Mouse (Mus musculus): ENCODE measurements around the gene Tmem59.
A peak's percentile ranks its signal among the peaks of the same experiment; 100 is the strongest.

Gene Tmem59

GRCm38 (mm10) chr4:107180746-107181145 lies 2.5 kb downstream of the Tmem59 start:
- no peak for DNase-seq (ENCODE audit: low spot score)

DNA sequence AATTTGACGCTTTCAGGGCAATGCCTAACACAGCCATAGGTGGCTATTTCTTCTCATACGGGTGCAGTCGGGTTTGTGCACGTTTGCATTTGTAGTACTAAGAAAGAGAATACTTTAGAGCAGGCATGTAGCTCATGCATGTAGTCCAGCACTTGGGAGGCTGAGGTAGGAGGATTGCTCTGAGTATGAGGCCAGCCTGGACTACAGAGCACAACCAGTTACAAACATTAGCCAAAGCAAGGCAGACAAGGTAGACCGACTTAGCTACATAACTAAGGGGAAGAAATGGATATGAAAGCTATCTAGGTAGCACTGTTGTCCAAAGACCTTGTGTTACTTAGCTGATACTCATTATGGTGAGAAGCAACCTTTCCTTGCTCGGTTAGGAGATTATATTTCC lies 3.7 kb downstream of the Tmem59 start:
- DNase-seq (ENCODE audit: low spot score), result no peak

DNA sequence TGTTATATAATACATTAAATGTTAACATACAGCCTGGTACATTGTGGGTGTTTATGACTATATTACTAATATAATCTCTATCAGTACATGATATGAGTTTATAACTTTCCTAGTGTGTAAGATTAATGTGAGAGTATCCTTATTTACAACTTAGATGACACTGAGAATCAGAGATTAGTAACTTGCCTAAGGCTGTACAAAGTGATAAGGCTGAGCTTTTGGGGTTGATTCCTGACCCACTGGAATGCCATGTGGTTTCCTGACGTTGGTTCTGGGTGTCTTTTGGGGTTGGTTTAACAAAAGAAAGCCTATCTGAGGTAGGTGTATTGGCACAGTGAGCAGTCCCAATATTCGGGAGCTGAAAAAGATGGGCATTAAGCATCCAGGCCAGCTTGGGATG lies 4.6 kb downstream of the Tmem59 start:
- DNase-seq (ENCODE audit: low spot score), result no peak

DNA sequence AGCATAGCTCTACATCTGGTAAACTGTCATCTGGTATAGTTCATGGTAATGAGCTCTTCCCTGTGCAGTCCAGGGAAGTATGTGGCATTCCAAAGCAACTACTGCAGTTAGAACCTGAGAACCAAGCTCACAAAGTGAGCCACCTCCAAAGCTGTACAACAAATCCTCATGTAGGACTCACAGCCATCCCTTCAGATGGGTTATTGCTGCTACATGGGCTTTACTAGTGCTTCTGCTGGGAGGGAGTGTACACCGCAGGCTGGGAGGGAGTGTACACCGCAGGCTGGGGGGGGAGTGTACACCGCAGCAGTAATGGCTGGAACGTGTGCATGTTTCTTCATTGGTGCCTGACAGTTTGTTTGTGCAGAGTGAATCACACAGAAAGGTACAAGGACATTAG lies 5.0 kb downstream of the Tmem59 start:
- no peak for DNase-seq (ENCODE audit: low spot score)

DNA sequence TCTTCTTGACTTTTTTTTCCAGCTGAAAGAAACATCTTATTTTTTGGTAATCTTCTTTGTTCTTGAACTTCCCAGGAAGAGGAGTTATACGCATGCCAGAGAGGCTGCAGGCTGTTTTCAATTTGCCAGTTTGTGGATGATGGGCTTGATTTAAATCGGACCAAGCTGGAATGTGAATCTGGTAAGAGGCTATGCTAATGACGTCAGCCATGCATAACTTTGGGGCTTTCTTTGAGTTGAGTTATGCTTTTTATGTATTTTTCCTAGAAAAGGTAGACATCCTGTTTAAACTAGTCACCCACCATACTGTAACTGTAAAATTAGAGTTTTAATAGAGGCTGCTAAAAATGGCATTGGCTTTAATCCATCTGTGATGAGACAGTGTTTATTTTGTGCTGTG lies 7.5 kb downstream of the Tmem59 start:
- no peak for DNase-seq (ENCODE audit: low spot score)

- no peak for DNase-seq (ENCODE audit: low spot score)
Measured at GRCm38 (mm10) chr4:107193841-107194240, 15.6 kb downstream of the Tmem59 start.

DNA sequence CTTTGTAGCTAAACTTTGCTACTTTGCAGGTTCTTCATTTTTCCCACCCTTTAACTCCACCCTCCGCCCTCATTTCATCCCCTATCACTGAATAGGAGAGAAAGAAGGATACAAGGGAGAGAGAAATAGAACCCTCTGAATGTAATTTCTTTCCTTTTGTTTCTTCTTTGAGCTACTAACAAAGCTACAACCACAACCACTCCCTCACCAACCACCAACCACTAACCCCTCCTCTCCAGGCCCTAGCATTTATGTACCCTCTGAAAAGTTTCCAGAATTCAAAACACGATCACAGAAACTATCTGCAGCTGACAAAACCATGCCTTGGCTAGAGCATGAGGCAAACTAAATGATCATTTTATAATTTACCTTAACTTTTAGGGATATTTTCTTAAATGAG lies 18.3 kb downstream of the Tmem59 start:
- DNase-seq (ENCODE audit: low spot score), result no peak

DNA sequence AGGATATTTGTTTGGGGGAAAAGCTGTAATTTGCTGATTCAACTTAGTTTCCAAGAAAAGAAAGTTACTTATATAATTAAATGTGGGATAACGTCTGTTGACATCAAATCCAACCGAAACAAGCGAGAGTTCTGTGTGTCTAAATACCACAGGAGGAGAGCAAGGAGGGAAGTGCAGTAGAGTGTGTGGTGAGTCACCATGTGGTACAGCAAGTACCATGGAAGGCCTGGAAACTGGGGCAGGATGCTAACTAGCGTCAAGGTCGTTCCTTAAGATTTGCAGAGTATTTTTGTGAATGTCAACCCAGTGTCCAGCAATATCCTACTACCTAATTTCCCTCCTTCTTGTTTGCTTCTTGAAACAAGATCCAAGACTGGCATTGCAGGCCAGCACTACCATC lies 19.9 kb downstream of the Tmem59 start:
- no peak for DNase-seq (ENCODE audit: low spot score)

DNA sequence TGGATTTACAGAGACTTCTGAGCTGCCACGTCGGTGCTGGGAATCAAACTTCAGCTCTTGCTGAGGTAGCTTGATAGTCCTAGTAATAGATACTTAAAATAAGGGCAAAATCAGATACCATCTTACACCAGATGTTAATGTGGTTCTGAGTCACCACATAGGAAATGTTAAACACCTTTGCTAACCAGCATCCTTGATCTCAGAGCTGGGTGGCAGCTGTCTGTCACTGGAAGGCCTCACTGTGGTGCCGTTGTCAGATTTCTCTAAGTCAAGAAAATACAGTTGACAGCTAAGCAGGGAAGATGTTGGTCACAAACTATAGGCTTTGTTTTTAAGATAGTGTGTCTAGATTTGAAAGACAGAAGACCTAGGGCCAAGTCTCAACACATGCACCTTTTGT lies 23.6 kb downstream of the Tmem59 start:
- no peak for DNase-seq (ENCODE audit: low spot score)

GRCm38 (mm10) chr4:107203001-107203400 lies 24.8 kb downstream of the Tmem59 start:
- DNase-seq (ENCODE audit: low spot score), result no peak

GRCm38 (mm10) chr4:107207016-107207415 lies 28.8 kb downstream of the Tmem59 start:
- DNase-seq (ENCODE audit: low spot score), result no peak

DNA sequence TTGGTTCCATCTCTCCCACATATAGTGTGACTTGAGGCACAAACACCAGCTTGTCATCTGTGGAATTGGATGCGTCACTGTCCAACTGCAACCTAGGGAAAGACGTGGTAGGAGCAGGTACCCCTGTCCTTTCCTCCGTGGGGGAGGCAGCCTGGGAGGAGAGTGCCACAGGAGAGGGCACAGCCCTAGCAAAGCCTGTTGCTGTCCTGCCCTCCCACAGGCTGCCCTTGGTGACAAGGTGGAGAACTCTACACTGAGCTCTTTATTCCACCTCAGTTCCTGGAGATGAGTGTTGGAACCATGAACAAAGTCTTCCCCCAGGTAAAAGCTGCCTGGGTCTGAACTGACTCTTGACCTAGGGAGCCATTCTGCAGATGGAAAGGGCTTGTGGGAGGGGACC lies 30.7 kb downstream of the Tmem59 start, which contains the start of gene Ldlrad1:
Gene Ldlrad1, plus strand, starts transcription at position 301 of the 400 bp plus-strand sequence.
- DNase-seq (ENCODE audit: low spot score), result no peak

DNA sequence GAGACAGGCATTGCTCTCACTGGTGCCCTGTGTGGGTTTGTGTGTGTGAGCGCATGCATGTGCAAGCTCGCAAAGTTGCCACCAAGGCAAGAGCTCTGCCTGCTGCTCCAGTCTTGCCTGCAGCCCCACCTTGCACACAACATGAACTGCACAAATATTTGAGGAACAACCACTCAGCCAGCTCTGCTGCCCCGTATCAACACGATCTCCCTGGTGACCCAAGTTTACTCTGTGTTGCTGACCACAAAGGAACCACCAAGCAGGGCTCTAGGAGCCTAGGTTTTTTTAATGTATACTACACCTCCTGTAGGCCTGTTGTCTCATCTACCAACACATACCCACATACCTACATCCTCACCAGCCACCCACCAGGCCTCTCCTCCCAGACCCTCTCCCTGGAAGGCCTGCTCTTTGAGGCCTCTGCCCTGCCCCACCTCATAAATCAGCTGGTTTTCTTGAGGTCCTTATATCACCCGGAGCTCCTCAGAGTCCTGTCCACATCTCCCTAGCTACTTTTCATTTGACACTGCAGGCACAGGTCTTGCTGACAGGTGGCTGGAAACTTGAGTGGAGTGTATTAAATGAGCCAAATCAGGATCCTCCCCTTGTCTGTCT lies 32.4 kb downstream of the Tmem59 start:
- peak; percentile 69 for DNase-seq (ENCODE audit: low spot score)

- DNase-seq (ENCODE audit: low spot score), result no peak
Measured at GRCm38 (mm10) chr4:107211465-107211864, 33.3 kb downstream of the Tmem59 start.

DNA sequence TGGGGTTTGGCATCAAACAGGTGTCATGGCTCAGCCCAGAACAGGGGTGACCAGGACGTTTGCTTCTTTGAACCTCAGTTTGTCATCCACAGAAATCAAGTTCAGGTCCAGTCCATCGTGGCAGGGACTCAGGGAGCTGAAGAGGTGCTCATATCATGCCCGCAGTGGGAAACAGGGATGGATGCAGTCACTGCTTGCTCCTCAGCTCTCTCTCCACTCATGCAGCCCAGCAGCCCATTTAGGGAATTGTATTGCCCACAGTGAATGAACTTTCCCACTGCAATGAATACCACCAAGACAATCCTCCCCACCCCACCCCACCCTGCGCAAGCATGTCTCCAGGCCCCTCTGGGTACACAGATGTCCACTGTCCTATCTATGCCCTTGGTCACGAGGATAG lies 33.7 kb downstream of the Tmem59 start:
- DNase-seq (ENCODE audit: low spot score), result no peak

GRCm38 (mm10) chr4:107213279-107214011 lies 35.2 kb downstream of the Tmem59 start:
- DNase-seq (ENCODE audit: low spot score), result no peak

DNA sequence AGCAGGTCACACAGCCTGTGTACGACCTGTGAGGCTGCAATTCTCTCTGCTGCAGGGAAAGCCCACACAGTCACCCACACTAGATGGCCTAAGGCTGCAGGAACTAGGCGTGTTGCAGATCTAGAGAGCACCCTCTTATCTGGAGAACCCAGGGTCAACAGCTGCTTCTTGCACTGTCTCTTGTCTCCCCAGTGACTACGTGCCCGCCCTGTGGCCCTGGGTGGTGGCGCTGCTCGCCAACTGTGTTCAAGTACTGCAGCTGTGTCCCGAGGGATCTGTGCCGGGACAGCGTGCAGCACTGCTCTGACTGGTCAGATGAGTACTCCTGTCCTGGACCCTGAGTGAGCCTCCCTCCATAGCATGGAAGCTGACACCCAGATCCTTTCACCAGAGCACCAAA lies 39.4 kb downstream of the Tmem59 start:
- DNase-seq (ENCODE audit: low spot score), result no peak

DNA sequence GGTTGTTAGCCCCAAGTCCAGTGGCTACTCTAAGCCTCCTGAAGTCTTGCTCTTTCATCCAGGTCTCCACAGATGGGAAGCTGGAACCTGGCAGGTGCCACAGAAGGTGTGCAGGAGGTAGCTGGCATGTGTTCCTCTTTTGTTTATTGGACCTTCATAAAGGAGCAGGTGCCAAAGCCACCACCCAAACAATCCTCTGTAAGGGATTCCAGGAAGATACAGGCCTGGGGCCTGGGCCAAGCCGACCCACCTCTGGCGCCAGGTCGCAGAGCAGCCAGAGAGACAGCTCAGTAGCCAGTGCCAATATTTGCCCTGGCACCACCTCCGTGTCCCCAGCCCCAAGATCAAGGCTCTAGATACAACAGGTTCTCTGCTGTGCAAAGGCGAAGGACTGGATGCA lies 43.3 kb downstream of the Tmem59 start:
- peak; percentile 21 for DNase-seq (ENCODE audit: low spot score)

GRCm38 (mm10) chr4:107223225-107224204 lies 45.3 kb downstream of the Tmem59 start:
- peak; percentile 66 for DNase-seq (ENCODE audit: low spot score)

DNA sequence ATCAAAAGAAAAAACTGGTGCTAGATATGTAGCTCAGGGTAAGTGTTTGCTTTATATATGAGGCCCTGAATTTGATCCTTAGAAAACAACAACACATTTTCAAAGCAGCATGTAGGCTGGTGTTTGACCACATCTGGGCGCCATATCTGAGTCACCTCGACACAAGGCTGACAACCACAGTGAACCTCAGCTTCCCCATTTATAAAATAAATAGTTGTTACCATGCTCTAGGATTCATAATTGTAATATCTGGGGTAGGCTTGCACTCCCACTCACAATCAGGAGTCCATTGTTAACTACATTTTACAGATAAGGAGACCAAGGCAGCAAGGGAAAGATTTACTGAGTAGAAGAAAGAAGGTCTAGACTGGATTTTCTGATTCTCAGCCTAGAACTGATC lies 48.1 kb downstream of the Tmem59 start:
- no peak for DNase-seq (ENCODE audit: low spot score)

GRCm38 (mm10) chr4:107232219-107232618 lies 54.0 kb downstream of the Tmem59 start:
- DNase-seq (ENCODE audit: low spot score), result no peak

GRCm38 (mm10) chr4:107238253-107238652 lies 60.1 kb downstream of the Tmem59 start:
- DNase-seq (ENCODE audit: low spot score), result no peak

GRCm38 (mm10) chr4:107240196-107240595 lies 62.0 kb downstream of the Tmem59 start:
- DNase-seq (ENCODE audit: low spot score), result no peak
